Comparison of ENCODE assay signal across 7 mouse cellular contexts in genomic region chr9:56200645-56201314, GRCm38 (mm10). TPM values are rescaled to one million over a fixed set of nuclear protein-coding genes. Genes with fewer than 3 reads are reported as not detected.
DNase-seq lines count a peak whose midpoint lies in the region; ATAC-seq and TF ChIP-seq lines count a peak whose summit lies in the region.

No protein-coding gene starts in this region.

- no peak overlapping the region for H3K27ac ChIP-seq in intestine, embryonic 16.5 days (ENCODE audit: low read length)
- no peak overlapping the region for H3K27ac ChIP-seq in midbrain, embryonic 15.5 days
- no peak overlapping the region for H3K27ac ChIP-seq in spleen, adult 2 months (ENCODE audit: insufficient read depth, low read length)

- H3K4me1 ChIP-seq in intestine, embryonic 16.5 days (ENCODE audit: control insufficient read depth, insufficient read depth, low read length), result peaks cover 6% of the 10 kb centered on the region; the same call in 1 of the 2 replicates
- H3K4me1 ChIP-seq in midbrain, embryonic 15.5 days, result peaks cover 3% of the 10 kb centered on the region; the same call in 1 of the 2 replicates
- no peaks in the 10 kb centered on the region for H3K4me1 ChIP-seq in spleen, adult 2 months (ENCODE audit: control insufficient read depth, insufficient read depth, insufficient read length)

- H3K9me3 ChIP-seq in intestine, embryonic 16.5 days (ENCODE audit: control insufficient read depth, low read length), result no peaks in the 10 kb centered on the region
- no peaks in the 10 kb centered on the region for H3K9me3 ChIP-seq in midbrain, embryonic 15.5 days

- no peaks in the 10 kb centered on the region for H3K27me3 ChIP-seq in intestine, embryonic 16.5 days (replicated peaks; ENCODE audit: control insufficient read depth, insufficient read depth, low read length)
- H3K27me3 ChIP-seq in midbrain, embryonic 15.5 days (replicated peaks), result no peaks in the 10 kb centered on the region
- H3K27me3 ChIP-seq in spleen, adult 2 months (ENCODE audit: control insufficient read depth, insufficient read depth, low read length), result no peaks in the 10 kb centered on the region

- H3K4me3 ChIP-seq in intestine, embryonic 16.5 days (ENCODE audit: low read length), result no peak overlapping the region
- H3K4me3 ChIP-seq in midbrain, embryonic 15.5 days, result no peak overlapping the region
- H3K4me3 ChIP-seq in spleen, adult 2 months (ENCODE audit: extremely low read depth, insufficient read depth, insufficient read length), result no peak overlapping the region

- no peak for TF ChIP-seq POLR2A in spleen, adult 2 months (IDR thresholded peaks at IDR 0.05; ENCODE audit: low read depth, low read length)

- peak; percentile 70 for ATAC-seq in intestine, embryonic 16.5 days
- peak; percentile 66; the same call in 1 of the 2 replicates for ATAC-seq in midbrain, embryonic 15.5 days (replicated peaks)

- H3K36me3 ChIP-seq in intestine, embryonic 16.5 days (ENCODE audit: control insufficient read depth, insufficient read depth, low read length), result no peaks in the 10 kb centered on the region
- H3K36me3 ChIP-seq in midbrain, embryonic 15.5 days (replicated peaks), result no peaks in the 10 kb centered on the region
- H3K36me3 ChIP-seq in spleen, adult 2 months (ENCODE audit: control insufficient read depth, insufficient read depth, low read length), result 0 out of 2 replicates have a peak, but pooled peaks cover 2% of the 10 kb centered on the region

- 31% methylated on average over 14 of the region's 14 CpGs for WGBS in intestine, embryonic 16.5 days
- WGBS in midbrain, embryonic 15.5 days, result 42% methylated on average over 14 of the region's 14 CpGs
- WGBS in spleen, adult 2 months, result 39% methylated on average over 14 of the region's 14 CpGs

- DNase-seq in adrenal gland, adult (ENCODE audit: inconsistent age in 2 of 2, low spot score in 1 of 2), result peak; percentile 76 to 94
- peak; percentile 84 to 93 for DNase-seq in cerebellum, postnatal 4 days (ENCODE audit: low spot score in 2 of 2)
- peak; percentile 85 for DNase-seq in gastrocnemius, postnatal 14 days
- peak; percentile 81 to 84 for DNase-seq in left cerebral cortex, postnatal 25 days (ENCODE audit: low spot score in 2 of 2)
- DNase-seq in spleen, adult 2 months (ENCODE audit: low read depth in 1 of 2, low spot score in 2 of 2), result peak; percentile 40 to 73

- no peak overlapping the region for H3K4me2 ChIP-seq in intestine, embryonic 16.5 days (ENCODE audit: low read depth, low read length)
- H3K4me2 ChIP-seq in midbrain, embryonic 15.5 days, result peak overlapping the region; percentile 17; the same call in 1 of the 2 replicates

- intact Hi-C loops in gastrocnemius, postnatal 14 days (cut with DNase I; ENCODE audit: low total_unique reads), result no loop called here
- intact Hi-C loops in left cerebral cortex, postnatal 25 days (cut with DNase I), result no loop called here

- H3K9ac ChIP-seq in intestine, embryonic 16.5 days (ENCODE audit: low read depth, low read length), result no peak overlapping the region
- no peak overlapping the region for H3K9ac ChIP-seq in midbrain, embryonic 15.5 days

- peak; percentile 87; the same call in 1 of the 2 replicates for TF ChIP-seq CTCF in spleen, adult 2 months (IDR thresholded peaks at IDR 0.05; ENCODE audit: extremely low read depth, insufficient read depth, insufficient read length, insufficient replicate concordance)

RNA-seq across cellular contexts. Expression of gene Tspan3, which starts 35.5 kb away (rescaled TPM):
- total RNA-seq in gastrocnemius, postnatal 14 days (2021), result 100 to 1,000 TPM; 131 to 147 TPM
- polyA plus RNA-seq in intestine, embryonic 16.5 days (2015; fragmentation: Nextera tagmentation; extraction: Ambion mirVana), result 389 and 416 TPM in 2 replicates
- total RNA-seq in left cerebral cortex, postnatal 25 days (2021), result 100 to 1,000 TPM; 377 to 393 TPM
- polyA plus RNA-seq in midbrain, embryonic 15.5 days (2015; fragmentation: Nextera tagmentation; extraction: Ambion mirVana), result 591 and 622 TPM in 2 replicates
- 55.6 and 74.8 TPM in 2 replicates for polyA plus RNA-seq in spleen, adult 2 months (2012; rRNA removed)
